ENCODE assay signal across 8 mouse cellular contexts in the genomic region with DNA sequence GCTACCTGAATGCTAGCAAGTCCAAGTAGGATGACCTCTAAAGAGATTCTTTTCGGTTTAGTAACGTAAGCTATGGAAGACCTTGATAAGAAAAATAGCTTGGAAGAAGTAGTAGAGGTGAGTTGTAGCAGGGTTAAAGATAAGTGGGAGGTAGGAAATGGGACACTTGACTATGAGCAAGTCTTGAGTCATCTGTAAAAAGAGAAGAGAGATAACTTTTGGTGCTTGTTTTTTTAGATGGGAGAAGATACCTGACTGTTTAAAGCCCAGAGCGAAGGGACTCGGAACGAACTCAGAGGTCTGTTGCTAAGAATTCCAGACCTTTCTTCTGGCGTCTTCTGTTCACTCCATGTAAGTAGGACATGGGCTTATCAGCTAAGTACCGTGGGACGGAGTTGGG. TPM values are rescaled to one million over a fixed set of nuclear protein-coding genes. Genes with fewer than 3 reads are reported as not detected.
DNase-seq lines count a peak whose midpoint lies in the region; ATAC-seq and TF ChIP-seq lines count a peak whose summit lies in the region.

Fgd1 (plus strand) TSS at position 301 of the 400 bp plus-strand sequence.

- no peak for TF ChIP-seq CTCF in gastrocnemius, adult 2 months (IDR thresholded peaks at IDR 0.05)
- TF ChIP-seq CTCF in CH12.LX (conservative IDR thresholded peaks at IDR 0.05 in 1 of 2, IDR thresholded peaks at IDR 0.05 in 1 of 2; ENCODE audit: low read depth in 2 of 2, low read length in 2 of 2): no peak

- H3K27ac ChIP-seq in gastrocnemius, adult 2 months: peak within 1 kb of the TSS; percentile 76
- H3K27ac ChIP-seq in CH12.LX (ENCODE audit: insufficient read depth, low read depth): no peak within 1 kb of the TSS
- peak within 1 kb of the TSS; percentile 87 for H3K27ac ChIP-seq in forebrain, embryonic 14.5 days (ENCODE audit: low read depth, low read length)
- H3K27ac ChIP-seq in stomach, embryonic 14.5 days (ENCODE audit: low read length): peak within 1 kb of the TSS; percentile 87

- TF ChIP-seq EP300 in CH12.LX (IDR thresholded peaks at IDR 0.05; ENCODE audit: low read length): no peak

- in situ Hi-C loops in CH12.LX (cut with MboI; ENCODE audit: low pct_ligation_motif_present, low pct_unique_long_range_greater_than_20kb, low sequenced_read_pairs): no loop called here

- WGBS in forebrain, embryonic 14.5 days: 93% methylated on average over 8 of the region's 8 CpGs
- 94% methylated on average over 8 of the region's 8 CpGs for WGBS in stomach, embryonic 14.5 days

- H3K27me3 ChIP-seq in CH12.LX (replicated peaks): no peaks in the 10 kb centered on the region
- H3K27me3 ChIP-seq in forebrain, embryonic 14.5 days (replicated peaks; ENCODE audit: control insufficient read depth, insufficient read depth, low read length): no peaks in the 10 kb centered on the region
- no peaks in the 10 kb centered on the region for H3K27me3 ChIP-seq in stomach, embryonic 14.5 days (ENCODE audit: control insufficient read depth, insufficient read depth, low read length)

- peak within 1 kb of the TSS; percentile 79 for H3K9ac ChIP-seq in CH12.LX (ENCODE audit: insufficient read depth, low read depth)
- H3K9ac ChIP-seq in forebrain, embryonic 14.5 days (ENCODE audit: low read length): peak within 1 kb of the TSS; percentile 80
- H3K9ac ChIP-seq in stomach, embryonic 14.5 days (replicated peaks; ENCODE audit: low read depth, low read length): peak within 1 kb of the TSS; percentile 63; the same call in 1 of the 2 replicates

- ATAC-seq in forebrain, embryonic 14.5 days: no peak
- ATAC-seq in stomach, embryonic 14.5 days (ENCODE audit: insufficient number of reproducible peaks, insufficient read depth, low FRiP score, low read depth): no peak
- ATAC-seq in activated CD4-positive, CD25-positive, alpha-beta regulatory T cell, adult 4 months: no peak

- no peak for TF ChIP-seq POLR2A in CH12.LX (IDR thresholded peaks at IDR 0.05; ENCODE audit: low read depth, low read length)

- DNase-seq in gastrocnemius, adult 2 months: no peak
- no peak for DNase-seq in gastrocnemius, postnatal 14 days
- DNase-seq in CH12.LX (ENCODE audit: extremely low read depth): no peak
- no peak for DNase-seq in forebrain, embryonic 14.5 days (ENCODE audit: low spot score)
- DNase-seq in left cerebral cortex, postnatal 36 days (ENCODE audit: low spot score in 2 of 2): no peak
- no peak for DNase-seq in right cerebral cortex, postnatal 36 days (ENCODE audit: low spot score in 2 of 2)

- dilution Hi-C loops in CH12.LX (cut with MboI; ENCODE audit: extremely low pct_ligation_motif_present, extremely low pct_unique_long_range_greater_than_20kb, low sequenced_read_pairs): no loop called here

- intact Hi-C loops in gastrocnemius, adult 2 months (cut with DNase I): loop anchor here (5.0 kb wide), 1 partner anchor 51 kb away; the partner anchor contains the start of gene Tsr2
- intact Hi-C loops in gastrocnemius, postnatal 14 days (cut with DNase I; ENCODE audit: low total_unique reads): no loop called here
- intact Hi-C loops in left cerebral cortex, postnatal 36 days (cut with DNase I): no loop called here

- TF ChIP-seq RAD21 in CH12.LX (IDR thresholded peaks at IDR 0.05; ENCODE audit: low read depth, low read length): no peak

- no peaks in the 10 kb centered on the region for H3K79me2 ChIP-seq in CH12.LX (replicated peaks; ENCODE audit: control insufficient read depth, extremely low read depth, insufficient read depth, poor library complexity, severe bottlenecking)

- H3K36me3 ChIP-seq in CH12.LX (replicated peaks in 1 of 2; ENCODE audit: control insufficient read depth in 1 of 2, insufficient read depth in 1 of 2, low read length in 1 of 2): no peaks in the 10 kb centered on the region
- H3K36me3 ChIP-seq in forebrain, embryonic 14.5 days (ENCODE audit: control insufficient read depth, insufficient read depth, low read length): no peaks in the 10 kb centered on the region
- no peaks in the 10 kb centered on the region for H3K36me3 ChIP-seq in stomach, embryonic 14.5 days (ENCODE audit: control insufficient read depth, insufficient read depth, low read length)

- no peaks in the 10 kb centered on the region for H3K9me3 ChIP-seq in CH12.LX (replicated peaks; ENCODE audit: low read length)
- H3K9me3 ChIP-seq in forebrain, embryonic 14.5 days (replicated peaks; ENCODE audit: control insufficient read depth, low read length): no peaks in the 10 kb centered on the region
- H3K9me3 ChIP-seq in stomach, embryonic 14.5 days (ENCODE audit: control insufficient read depth, low read depth, low read length): no peaks in the 10 kb centered on the region

- H3K4me1 ChIP-seq in CH12.LX (ENCODE audit: control insufficient read depth in 1 of 2, insufficient read depth in 2 of 2): no peaks in the 10 kb centered on the region; a peak in 1 of 4 replicates
- peaks cover 8% of the 10 kb centered on the region for H3K4me1 ChIP-seq in forebrain, embryonic 14.5 days (ENCODE audit: control insufficient read depth, insufficient read depth, low read length)
- 0 out of 2 replicates have a peak, but pooled peaks cover 8% of the 10 kb centered on the region for H3K4me1 ChIP-seq in stomach, embryonic 14.5 days (ENCODE audit: control insufficient read depth, insufficient read depth, low read length)

- H3K4me2 ChIP-seq in CH12.LX (ENCODE audit: insufficient read depth, low read depth, poor library complexity, severe bottlenecking): peak within 1 kb of the TSS; percentile 79
- peak within 1 kb of the TSS; percentile 63 for H3K4me2 ChIP-seq in forebrain, embryonic 14.5 days (ENCODE audit: low read length)
- H3K4me2 ChIP-seq in stomach, embryonic 14.5 days (replicated peaks; ENCODE audit: low read depth, low read length): peak within 1 kb of the TSS; percentile 53; the same call in 1 of the 2 replicates

- peak within 1 kb of the TSS; percentile 86 for H3K4me3 ChIP-seq in gastrocnemius, adult 2 months
- H3K4me3 ChIP-seq in CH12.LX (replicated peaks in 1 of 3; ENCODE audit: low read depth in 2 of 3, low read length in 2 of 3, poor library complexity in 1 of 3): peak within 1 kb of the TSS; percentile 45 to 75 (median 53)
- H3K4me3 ChIP-seq in forebrain, embryonic 14.5 days (ENCODE audit: low read depth, low read length): peak within 1 kb of the TSS; percentile 64
- H3K4me3 ChIP-seq in stomach, embryonic 14.5 days (ENCODE audit: low read depth, low read length): peak within 1 kb of the TSS; percentile 58

TF ChIP-seq in CH12.LX, 34 proteins besides CTCF, POLR2A, EP300 and RAD21:
- no peak for TF ChIP-seq CHD1 (IDR thresholded peaks at IDR 0.05; ENCODE audit: low read depth, low read length)
- TF ChIP-seq NRF1 (IDR thresholded peaks at IDR 0.05; ENCODE audit: low read depth, low read length): no peak
- no peak for TF ChIP-seq MXI1 (IDR thresholded peaks at IDR 0.05; ENCODE audit: low read depth, low read length)
- no peak for TF ChIP-seq MAFK (IDR thresholded peaks at IDR 0.05; ENCODE audit: insufficient replicate concordance, low read length)
- TF ChIP-seq CHD2 (IDR thresholded peaks at IDR 0.05; ENCODE audit: low read length): no peak
- TF ChIP-seq ZNF384 (IDR thresholded peaks at IDR 0.05; ENCODE audit: low read depth, low read length): no peak
- TF ChIP-seq JUND (conservative IDR thresholded peaks at IDR 0.05; ENCODE audit: low read depth, low read length): no peak
- no peak for TF ChIP-seq ELF1 (IDR thresholded peaks at IDR 0.05; ENCODE audit: low read depth, low read length)
- TF ChIP-seq MEF2A (IDR thresholded peaks at IDR 0.05; ENCODE audit: borderline replicate concordance, low read depth, low read length): no peak

RNA-seq across cellular contexts. Expression of gene Fgd1, which starts in this region (rescaled TPM):
- total RNA-seq in gastrocnemius, adult 2 months (2021): 1 to 10 TPM; 1.3 to 2.1 TPM
- total RNA-seq in gastrocnemius, postnatal 14 days (2021): 1 to 10 TPM; 4.7 to 5.6 TPM
- total RNA-seq in CH12.LX (2012; rRNA removed): 1.8 and 2.2 TPM in 2 replicates
- 0.32 and 0.68 TPM in 2 replicates for total RNA-seq in CH12.LX (2014; rRNA removed)
- 1.1 and 2.2 TPM in 2 replicates for polyA plus RNA-seq in CH12.LX (2012; ENCODE audit: insufficient read length, low read depth)
- 9.4 and 9.6 TPM in 2 replicates for polyA plus RNA-seq in forebrain, embryonic 14.5 days (2014; fragmentation: Nextera tagmentation; extraction: Ambion mirVana)
- 10 to 100 TPM; 17.8 to 18.4 TPM for total RNA-seq in left cerebral cortex, postnatal 36 days (2021)
- polyA plus RNA-seq in stomach, embryonic 14.5 days (2014; fragmentation: Nextera tagmentation; extraction: Ambion mirVana): 11.5 and 13.1 TPM in 2 replicates
- under 1 TPM in 1 of 2 experiments, not detected in 1; 0.42 TPM for polyA plus RNA-seq in activated CD4-positive, CD25-positive, alpha-beta regulatory T cell, adult 4 months (2017; shearing (Covaris generic))
